Mouse (Mus musculus) bone marrow, adult 2 months (tissue): ENCODE data around the gene Ldhd.

Experiments used
- CTCF ChIP-seq: fragments of 200-500 bp; IDR thresholded peaks from 2 replicates; pipeline ENCODE4 v1.5.1; 2011; ENCODE audit warnings: low read length, control low read depth; ENCODE audit not compliant: control insufficient read depth, insufficient read depth
- POLR2A ChIP-seq: fragments of 200-500 bp; IDR thresholded peaks from 2 replicates; pipeline ENCODE4 v1.6.1; 2011; ENCODE audit warnings: low read depth, mild to moderate bottlenecking, control low read depth, low read length, borderline replicate concordance; ENCODE audit not compliant: control insufficient read depth

- TF ChIP-seq POLR2A (no peak), CTCF (no peak)
Measured at GRCm38 (mm10) chr8:111574016-111574415, 56.2 kb downstream of the Ldhd start.
